ENCODE assay signal across 10 mouse cellular contexts in the genomic region with DNA sequence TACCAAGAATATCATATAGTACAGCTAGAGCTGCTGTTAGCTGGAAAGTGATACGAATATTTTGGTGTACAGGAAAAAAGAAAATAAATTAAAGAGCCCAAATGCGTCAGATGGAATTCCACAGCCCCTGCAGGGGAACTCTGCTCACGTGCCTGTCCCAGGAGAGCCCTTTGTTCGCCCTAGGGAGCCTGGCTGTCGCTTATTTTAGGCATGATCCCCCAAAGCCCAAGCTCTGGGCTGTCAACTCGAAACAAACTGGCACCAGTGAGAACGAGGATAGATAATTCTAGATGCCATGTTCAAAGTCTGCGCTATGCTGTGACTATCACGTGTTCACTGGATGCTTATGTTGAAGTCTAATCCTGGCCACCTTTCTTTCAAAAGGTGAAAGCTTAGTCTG. TPM values are rescaled to one million over a fixed set of nuclear protein-coding genes. Genes with fewer than 3 reads are reported as not detected.
DNase-seq lines count a peak whose midpoint lies in the region; ATAC-seq and TF ChIP-seq lines count a peak whose summit lies in the region.
"Had no signal": no experiment of that assay in that cellular context is flagged by ENCODE, and none has a peak within 500 bp of the region (broad histone marks: within the 10 kb centered on the region; RNA-seq: fewer than 3 reads in every experiment).

No protein-coding gene starts in this region.

- no peaks in the 10 kb centered on the region for H3K36me3 ChIP-seq in heart, postnatal 0 days (replicated peaks; ENCODE audit: control insufficient read depth, insufficient read depth, low read length)
- H3K36me3 ChIP-seq in hindbrain, embryonic 11.5 days (ENCODE audit: control insufficient read depth, insufficient read depth, low read length), result no peaks in the 10 kb centered on the region
- no peaks in the 10 kb centered on the region for H3K36me3 ChIP-seq in myocyte (ENCODE audit: control insufficient read depth, insufficient read depth)

- H3K27me3 ChIP-seq in heart, postnatal 0 days (ENCODE audit: control insufficient read depth, insufficient read depth, low read length), result peaks cover 36% of the 10 kb centered on the region
- peaks cover 22% of the 10 kb centered on the region for H3K27me3 ChIP-seq in hindbrain, embryonic 11.5 days (ENCODE audit: control insufficient read depth, insufficient read depth, low read length)
- no peaks in the 10 kb centered on the region for H3K27me3 ChIP-seq in myocyte (ENCODE audit: control insufficient read depth, insufficient read depth, insufficient read length)

- no peaks in the 10 kb centered on the region for H3K9me3 ChIP-seq in heart, postnatal 0 days (replicated peaks; ENCODE audit: control insufficient read depth, low read length)
- no peaks in the 10 kb centered on the region for H3K9me3 ChIP-seq in hindbrain, embryonic 11.5 days (ENCODE audit: control insufficient read depth, low read length)

- no peak for ATAC-seq in heart, postnatal 0 days (ENCODE audit: insufficient read depth, low read depth)
- ATAC-seq in hindbrain, embryonic 11.5 days (ENCODE audit: low FRiP score), result 0 out of 2 replicates have a peak, but pooled peaks have one; percentile 10

- H3K4me3 ChIP-seq in heart, postnatal 0 days (ENCODE audit: low read depth, low read length), result no peak overlapping the region; the same call in 1 of the 2 replicates
- peak overlapping the region; percentile 29 for H3K4me3 ChIP-seq in hindbrain, embryonic 11.5 days (ENCODE audit: low read depth, low read length)
- peak overlapping the region; percentile 18 for H3K4me3 ChIP-seq in myocyte

- H3K9ac ChIP-seq in heart, postnatal 0 days (replicated peaks; ENCODE audit: low read depth, low read length), result no peak overlapping the region
- no peak overlapping the region for H3K9ac ChIP-seq in hindbrain, embryonic 11.5 days (ENCODE audit: low read depth, low read length)

- peak overlapping the region; percentile 71 for H3K4me2 ChIP-seq in heart, postnatal 0 days (ENCODE audit: low read depth, low read length)
- peak overlapping the region; percentile 41 for H3K4me2 ChIP-seq in hindbrain, embryonic 11.5 days (replicated peaks; ENCODE audit: low read depth, low read length)
- peak overlapping the region; percentile 88 for H3K4me2 ChIP-seq in myocyte (ENCODE audit: low read depth)

- TF ChIP-seq CTCF in heart, postnatal 0 days (IDR thresholded peaks at IDR 0.05; ENCODE audit: low read depth), result no peak

- 4% methylated on average over 9 of the region's 9 CpGs for whole genome bisulfite sequencing in heart, postnatal 0 days
- 6% methylated on average over 9 of the region's 9 CpGs for WGBS in hindbrain, embryonic 11.5 days

- no peak for TF ChIP-seq POLR2A in myocyte (IDR thresholded peaks at IDR 0.05; ENCODE audit: insufficient read length, low read depth)

- no peak overlapping the region for H3ac ChIP-seq in myocyte (ENCODE audit: control insufficient read depth, insufficient read length)

- no peak for DNase-seq in heart, postnatal 0 days (ENCODE audit: low spot score)
- no peak for DNase-seq in heart, adult 9 months (ENCODE audit: low spot score in 2 of 2)
- DNase-seq in embryo, embryonic 9.5 days (ENCODE audit: extremely low spot score), result peak; percentile 17
- DNase-seq in hindbrain, embryonic 11.5 days (ENCODE audit: low spot score), result peak; percentile 37
- no peak for DNase-seq in urinary bladder, postnatal 25 days (ENCODE audit: low spot score)
- no peak for DNase-seq in urinary bladder, postnatal 10 days (ENCODE audit: low spot score)
- DNase-seq in layer of hippocampus, adult 8-10 months (ENCODE audit: low spot score in 2 of 2), result no peak
- DNase-seq: adrenal gland, postnatal 14 days; kidney, postnatal 4 days had no signal

- H3K27ac ChIP-seq in heart, postnatal 0 days (ENCODE audit: low read depth), result no peak overlapping the region
- peak overlapping the region; percentile 72 for H3K27ac ChIP-seq in hindbrain, embryonic 11.5 days (ENCODE audit: low read depth, low read length)

- TF ChIP-seq EP300 in heart, postnatal 0 days (IDR thresholded peaks at IDR 0.05; ENCODE audit: low read depth), result no peak

- no peaks in the 10 kb centered on the region for H3K79me2 ChIP-seq in myocyte (ENCODE audit: control insufficient read depth, insufficient read depth)

- H3K4me1 ChIP-seq in heart, postnatal 0 days (ENCODE audit: control insufficient read depth, insufficient read depth), result peaks cover 20% of the 10 kb centered on the region; the same call in 1 of the 2 replicates
- H3K4me1 ChIP-seq in hindbrain, embryonic 11.5 days (replicated peaks; ENCODE audit: control insufficient read depth, insufficient read depth, low read length), result peaks cover 18% of the 10 kb centered on the region

TF ChIP-seq in myocyte, 11 proteins besides CTCF, POLR2A, EP300 and RAD21:
- TF ChIP-seq E2F4 (IDR thresholded peaks at IDR 0.05; ENCODE audit: insufficient read depth), result no peak
- no peak for TF ChIP-seq USF1 (IDR thresholded peaks at IDR 0.05; ENCODE audit: low read depth)
- no peak for TF ChIP-seq MAX (IDR thresholded peaks at IDR 0.05; ENCODE audit: low read depth)
- TF ChIP-seq MYOD1 (IDR thresholded peaks at IDR 0.05; ENCODE audit: control insufficient read depth in 1 of 3, insufficient read length in 2 of 3, low read depth in 2 of 3), result no peak
- TF ChIP-seq SRF (IDR thresholded peaks at IDR 0.05; ENCODE audit: control insufficient read depth, insufficient read length, low read depth), result no peak
- no peak for TF ChIP-seq POLR2AphosphoS2 (IDR thresholded peaks at IDR 0.05; ENCODE audit: insufficient read length, low read depth)
- TF ChIP-seq REST (IDR thresholded peaks at IDR 0.05; ENCODE audit: insufficient read depth, insufficient read length), result no peak
- no peak for TF ChIP-seq TCF12 (IDR thresholded peaks at IDR 0.05; ENCODE audit: insufficient read depth, poor library complexity, severe bottlenecking)
- TF ChIP-seq TCF3 (IDR thresholded peaks at IDR 0.05; ENCODE audit: insufficient read length, low read depth), result no peak
- TF ChIP-seq CEBPB (IDR thresholded peaks at IDR 0.05; ENCODE audit: insufficient read depth, poor library complexity, severe bottlenecking), result no peak
- no peak for TF ChIP-seq MYOG (IDR thresholded peaks at IDR 0.05; ENCODE audit: control insufficient read depth in 1 of 3, insufficient read depth in 1 of 3, insufficient read length in 2 of 3, low read depth in 2 of 3)

RNA-seq across cellular contexts. Expression of gene Shc3, which starts 0.9 kb away (rescaled TPM):
- 2.1 and 3.0 TPM in 2 replicates for total RNA-seq in heart, postnatal 0 days (2014; rRNA removed; ENCODE audit: low replicate concordance)
- polyA plus RNA-seq in heart, postnatal 0 days (2015; fragmentation: Nextera tagmentation; extraction: Ambion mirVana), result 0.12 and 0.16 TPM in 2 replicates
- polyA plus RNA-seq in hindbrain, embryonic 11.5 days (2014; fragmentation: Nextera tagmentation; extraction: Ambion mirVana), result 3.4 and 5.6 TPM in 2 replicates
- polyA plus RNA-seq in myocyte (2012; fragmentation: generic; extraction: Trizol), result 0.17 TPM
- total RNA-seq in layer of hippocampus, adult 8-10 months (2022), result 100 to 1,000 TPM; 103 to 128 (median 120) TPM

Comparison
In these comparisons a context has a peak if more than half of its experiments do, and no peak if none do; other contexts are left out.
1. DNase-seq: peak in embryo, embryonic 9.5 days (single experiment) and hindbrain, embryonic 11.5 days (single experiment); none in heart, postnatal 0 days (single experiment), heart, adult 9 months (0 of 2), urinary bladder, postnatal 25 days (single experiment), urinary bladder, postnatal 10 days (single experiment) and layer of hippocampus, adult 8-10 months (0 of 2).
2. Peak in every context shown above with its lines, with median percentiles within 50 percentile points of each other: H3K4me2 ChIP-seq.